Mouse (Mus musculus): Measurements from ENCODE around the gene Esrrg. TPM values are rescaled to one million over a fixed set of nuclear protein-coding genes. Genes with fewer than 3 reads are reported as not detected.

Esrrg gene
- polyA plus RNA-seq, 1 experiment from 2014 or later: 22.4 TPM

GRCm38 (mm10) chr1:187694865-187695264 lies 86.3 kb downstream of the Esrrg start:
- 67% methylated on average over 4 of the region's 4 CpGs for WGBS

GRCm38 (mm10) chr1:187698201-187698600 lies 89.6 kb downstream of the Esrrg start:
- WGBS: 89% methylated on average over 9 of the region's 9 CpGs

More at GRCm38 (mm10) chr1:187694865-187695264, 86.3 kb downstream of the Esrrg start:
- Histone ChIP-seq H3K9me3 (no peaks in the 10 kb centered on the region), H3K27me3 (ENCODE audit: insufficient read depth, poor library complexity, severe bottlenecking) (no peaks in the 10 kb centered on the region), H3K27ac (no peak overlapping the region), H3K4me1 (peaks cover 6% of the 10 kb centered on the region; the same call in 1 of the 2 replicates), H3K4me3 (no peak overlapping the region), H3K36me3 (no peaks in the 10 kb centered on the region)
- no peak for DNase-seq (ENCODE audit: low spot score)

GRCm38 (mm10) chr1:187700963-187701362 lies 92.4 kb downstream of the Esrrg start:
- 53% methylated on average over 2 of the region's 2 CpGs for WGBS
- H3K9me3 ChIP-seq: no peaks in the 10 kb centered on the region
- H3K27ac ChIP-seq: no peak overlapping the region
- no peak for DNase-seq (ENCODE audit: low spot score)
- no peak overlapping the region for H3K4me3 ChIP-seq
- H3K4me1 ChIP-seq: peaks cover 7% of the 10 kb centered on the region; the same call in 1 of the 2 replicates
- no peaks in the 10 kb centered on the region for H3K36me3 ChIP-seq
- no peaks in the 10 kb centered on the region for H3K27me3 ChIP-seq (ENCODE audit: insufficient read depth, poor library complexity, severe bottlenecking)

More at GRCm38 (mm10) chr1:187698201-187698600, 89.6 kb downstream of the Esrrg start:
- peaks cover 6% of the 10 kb centered on the region; the same call in 1 of the 2 replicates for H3K4me1 ChIP-seq
- H3K36me3 ChIP-seq: no peaks in the 10 kb centered on the region
- no peak overlapping the region for H3K27ac ChIP-seq
- no peak for DNase-seq (ENCODE audit: low spot score)
- H3K27me3 ChIP-seq (ENCODE audit: insufficient read depth, poor library complexity, severe bottlenecking): no peaks in the 10 kb centered on the region
- no peak overlapping the region for H3K4me3 ChIP-seq
- no peaks in the 10 kb centered on the region for H3K9me3 ChIP-seq

GRCm38 (mm10) chr1:187704921-187705320 lies 96.3 kb downstream of the Esrrg start:
- H3K4me1 ChIP-seq: peaks cover 10% of the 10 kb centered on the region; the same call in 1 of the 2 replicates
- no peaks in the 10 kb centered on the region for H3K27me3 ChIP-seq (ENCODE audit: insufficient read depth, poor library complexity, severe bottlenecking)
- no peaks in the 10 kb centered on the region for H3K9me3 ChIP-seq
- 71% methylated on average over 4 of the region's 4 CpGs for WGBS
- H3K36me3 ChIP-seq: no peaks in the 10 kb centered on the region
- H3K27ac ChIP-seq: no peak overlapping the region
- DNase-seq (ENCODE audit: low spot score): no peak
- H3K4me3 ChIP-seq: no peak overlapping the region

- no peaks in the 10 kb centered on the region for H3K27me3 ChIP-seq (ENCODE audit: insufficient read depth, poor library complexity, severe bottlenecking)
- no peaks in the 10 kb centered on the region for H3K36me3 ChIP-seq
- H3K4me1 ChIP-seq: peaks cover 10% of the 10 kb centered on the region; the same call in 1 of the 2 replicates
- 72% methylated on average over 5 of the region's 5 CpGs for WGBS
- DNase-seq (ENCODE audit: low spot score): no peak
- H3K27ac ChIP-seq: no peak overlapping the region
- no peak overlapping the region for H3K4me3 ChIP-seq
- no peaks in the 10 kb centered on the region for H3K9me3 ChIP-seq
Observed at GRCm38 (mm10) chr1:187705348-187705747, 96.8 kb downstream of the Esrrg start.

GRCm38 (mm10) chr1:187706046-187706445 lies 97.5 kb downstream of the Esrrg start:
- Histone ChIP-seq H3K4me3 (no peak overlapping the region), H3K36me3 (no peaks in the 10 kb centered on the region), H3K27me3 (ENCODE audit: insufficient read depth, poor library complexity, severe bottlenecking) (no peaks in the 10 kb centered on the region), H3K4me1 (peaks cover 10% of the 10 kb centered on the region; the same call in 1 of the 2 replicates), H3K9me3 (no peaks in the 10 kb centered on the region), H3K27ac (no peak overlapping the region)
- 28% methylated on average over 6 of the region's 6 CpGs for WGBS
- no peak for DNase-seq (ENCODE audit: low spot score)

GRCm38 (mm10) chr1:187707176-187707575 lies 98.6 kb downstream of the Esrrg start:
- DNase-seq (ENCODE audit: low spot score): no peak
- Histone ChIP-seq H3K4me1 (peaks cover 10% of the 10 kb centered on the region; the same call in 1 of the 2 replicates), H3K9me3 (no peaks in the 10 kb centered on the region), H3K36me3 (no peaks in the 10 kb centered on the region), H3K27ac (no peak overlapping the region), H3K27me3 (ENCODE audit: insufficient read depth, poor library complexity, severe bottlenecking) (no peaks in the 10 kb centered on the region), H3K4me3 (no peak overlapping the region)

GRCm38 (mm10) chr1:187710434-187710948 lies 101.9 kb downstream of the Esrrg start:
- Histone ChIP-seq H3K9me3 (no peaks in the 10 kb centered on the region), H3K4me3 (no peak overlapping the region), H3K27me3 (ENCODE audit: insufficient read depth, poor library complexity, severe bottlenecking) (no peaks in the 10 kb centered on the region), H3K4me1 (peaks cover 14% of the 10 kb centered on the region; the same call in 1 of the 2 replicates), H3K27ac (no peak overlapping the region), H3K36me3 (no peaks in the 10 kb centered on the region)
- DNase-seq (ENCODE audit: low spot score): no peak
- 88% methylated on average over 8 of the region's 8 CpGs for WGBS

- Histone ChIP-seq H3K36me3 (peaks cover 3% of the 10 kb centered on the region; the same call in 1 of the 2 replicates), H3K4me1 (peaks cover 6% of the 10 kb centered on the region; the same call in 1 of the 2 replicates), H3K4me3 (no peak overlapping the region), H3K27me3 (ENCODE audit: insufficient read depth, poor library complexity, severe bottlenecking) (no peaks in the 10 kb centered on the region), H3K27ac (no peak overlapping the region), H3K9me3 (no peaks in the 10 kb centered on the region)
- DNase-seq (ENCODE audit: low spot score): peak; percentile 19
- 74% methylated on average over 3 of the region's 3 CpGs for WGBS
Observed at GRCm38 (mm10) chr1:187721035-187721434, 112.4 kb downstream of the Esrrg start.

- DNase-seq (ENCODE audit: low spot score): peak; percentile 54
- no peaks in the 10 kb centered on the region for H3K9me3 ChIP-seq
- H3K36me3 ChIP-seq: peaks cover 3% of the 10 kb centered on the region; the same call in 1 of the 2 replicates
- H3K27me3 ChIP-seq (ENCODE audit: insufficient read depth, poor library complexity, severe bottlenecking): no peaks in the 10 kb centered on the region
- H3K4me3 ChIP-seq: no peak overlapping the region
- no peak overlapping the region for H3K27ac ChIP-seq
- 65% methylated on average over 9 of the region's 9 CpGs for WGBS
- peaks cover 6% of the 10 kb centered on the region; the same call in 1 of the 2 replicates for H3K4me1 ChIP-seq
Observed at GRCm38 (mm10) chr1:187722016-187722415, 113.4 kb downstream of the Esrrg start.

- H3K4me1 ChIP-seq: peaks cover 6% of the 10 kb centered on the region; the same call in 1 of the 2 replicates
- H3K4me3 ChIP-seq: no peak overlapping the region
- WGBS: 44% methylated on average over 1 of the region's 1 CpGs
- no peaks in the 10 kb centered on the region for H3K9me3 ChIP-seq
- peak; percentile 30 for DNase-seq (ENCODE audit: low spot score)
- peaks cover 3% of the 10 kb centered on the region; the same call in 1 of the 2 replicates for H3K36me3 ChIP-seq
- H3K27ac ChIP-seq: no peak overlapping the region
- H3K27me3 ChIP-seq (ENCODE audit: insufficient read depth, poor library complexity, severe bottlenecking): no peaks in the 10 kb centered on the region
Observed at GRCm38 (mm10) chr1:187724651-187725050, 116.1 kb downstream of the Esrrg start.

- Histone ChIP-seq H3K9me3 (no peaks in the 10 kb centered on the region), H3K27ac (no peak overlapping the region), H3K36me3 (peaks cover 3% of the 10 kb centered on the region; the same call in 1 of the 2 replicates), H3K27me3 (ENCODE audit: insufficient read depth, poor library complexity, severe bottlenecking) (no peaks in the 10 kb centered on the region), H3K4me1 (peaks cover 6% of the 10 kb centered on the region; the same call in 1 of the 2 replicates), H3K4me3 (no peak overlapping the region)
- peak; percentile 53 for DNase-seq (ENCODE audit: low spot score)
- WGBS: 81% methylated on average over 1 of the region's 1 CpGs
Observed at GRCm38 (mm10) chr1:187725351-187725750, 116.8 kb downstream of the Esrrg start.

GRCm38 (mm10) chr1:187731171-187731570 lies 122.6 kb downstream of the Esrrg start:
- WGBS: 78% methylated on average over 4 of the region's 4 CpGs
- H3K4me3 ChIP-seq: no peak overlapping the region

More at GRCm38 (mm10) chr1:187731171-187731570, 122.6 kb downstream of the Esrrg start:
- H3K9me3 ChIP-seq: no peaks in the 10 kb centered on the region
- peaks cover 6% of the 10 kb centered on the region; the same call in 1 of the 2 replicates for H3K4me1 ChIP-seq
- no peak for DNase-seq (ENCODE audit: low spot score)
- H3K36me3 ChIP-seq: no peaks in the 10 kb centered on the region
- H3K27me3 ChIP-seq (ENCODE audit: insufficient read depth, poor library complexity, severe bottlenecking): no peaks in the 10 kb centered on the region
- H3K27ac ChIP-seq: no peak overlapping the region
